Mouse (Mus musculus) embryonic facial prominence, embryonic 11.5 days (tissue): ENCODE results near the gene Alk. TPM values are rescaled to one million over a fixed set of nuclear protein-coding genes. Genes with fewer than 3 reads are reported as not detected.

Experiments used
- ATAC-seq: fragments of 200-750 bp; cut with Nextera tagmentation; replicated peaks from 2 replicates; pipeline ENCODE4 v1.8.0; 2017; ENCODE audit warnings: low read depth; ENCODE audit not compliant: insufficient number of reproducible peaks, low FRiP score, low TSS enrichment
- DNase-seq: peaks from one replicate; pipeline ENCODE4 v3.0.0-alpha.2; 2015; ENCODE audit warnings: low spot score
- H3K27ac ChIP-seq: fragments of 300-500 bp; sonication (generic); replicated peaks from 2 replicates; pipeline ENCODE4 v1.5.1; 2014; ENCODE audit warnings: mild to moderate bottlenecking, low read depth, low read length, control low read depth
- H3K27me3 ChIP-seq: fragments of 300-500 bp; sonication (generic); 2 replicates; pipeline ENCODE4 v1.6.1; 2014; ENCODE audit warnings: mild to moderate bottlenecking, low read length, moderate library complexity, mixed read lengths; ENCODE audit not compliant: control insufficient read depth, insufficient read depth
- H3K36me3 ChIP-seq: fragments of 300-500 bp; sonication (generic); replicated peaks from 2 replicates; pipeline ENCODE4 v1.6.1; 2014; ENCODE audit warnings: low read depth, mild to moderate bottlenecking, low read length, moderate library complexity, mixed read lengths; ENCODE audit not compliant: control insufficient read depth, insufficient read depth
- H3K4me1 ChIP-seq: fragments of 300-500 bp; sonication (generic); 2 replicates; pipeline ENCODE4 v1.6.1; 2014; ENCODE audit warnings: low read length, mixed read lengths; ENCODE audit not compliant: control insufficient read depth, insufficient read depth
- H3K4me2 ChIP-seq: fragments of 300-500 bp; sonication (generic); 2 replicates; pipeline ENCODE4 v1.6.1; 2014; ENCODE audit warnings: low read depth, mild to moderate bottlenecking, control low read depth, low read length, moderate library complexity
- H3K4me3 ChIP-seq: fragments of 300-500 bp; sonication (generic); 2 replicates; pipeline ENCODE4 v1.5.1; 2014; ENCODE audit warnings: low read depth, low read length, control low read depth
- H3K9ac ChIP-seq: fragments of 300-500 bp; sonication (generic); replicated peaks from 2 replicates; pipeline ENCODE4 v1.6.1; 2014; ENCODE audit warnings: mild to moderate bottlenecking, control low read depth, low read length
- H3K9me3 ChIP-seq: fragments of 300-500 bp; sonication (generic); replicated peaks from 2 replicates; pipeline ENCODE4 v1.6.1; 2016; ENCODE audit warnings: mild to moderate bottlenecking, low read length, inconsistent platforms, mixed read lengths; ENCODE audit not compliant: control insufficient read depth
- WGBS: fragments of 180-500 bp; shearing (Covaris S2); extraction: QIAGEN DNeasy Blood & Tissue Kit; methylation state at CpG from one replicate; pipeline ENCODE4 v1.1.7; 2014; 5-methylcytosine and 5-hydroxymethylcytosine counted together
- polyA plus RNA-seq: library from polyadenylated mRNA; unstranded; fragments of >200 nt; fragmentation: Nextera tagmentation; extraction: Ambion mirVana; gene quantifications from 2 replicates; pipeline ENCODE4 v1.2.1, GENCODE M21; 2014

Alk gene
- polyA plus RNA-seq, 1 experiment from 2014 or later = 0.38 TPM

GRCm38 (mm10) chr17:71869372-71870231 is 734.8 kb downstream of the Alk start:
- ATAC-seq = peak; percentile 84
- peak overlapping the region; percentile 88 for H3K4me2 ChIP-seq
- H3K9me3 ChIP-seq = no peaks in the 10 kb centered on the region
- H3K27me3 ChIP-seq = no peaks in the 10 kb centered on the region
- no peak overlapping the region for H3K27ac ChIP-seq
- peak overlapping the region; percentile 43 for H3K4me3 ChIP-seq
- H3K36me3 ChIP-seq = no peaks in the 10 kb centered on the region
- H3K4me1 ChIP-seq = peaks cover 3% of the 10 kb centered on the region
- peak; percentile 57 for DNase-seq
- H3K9ac ChIP-seq = peak overlapping the region; percentile 86
- WGBS = 5% methylated on average over 60 of the region's 60 CpGs

GRCm38 (mm10) chr17:71868828-71869227 is 735.6 kb downstream of the Alk start:
- ATAC-seq = no peak
- 85% methylated on average over 12 of the region's 12 CpGs for WGBS

GRCm38 (mm10) chr17:71867892-71868291 is 736.5 kb downstream of the Alk start:
- ATAC-seq (no peak), DNase-seq (no peak)
- 85% methylated on average over 2 of the region's 2 CpGs for WGBS
- Histone ChIP-seq H3K4me2 (no peak overlapping the region), H3K9ac (no peak overlapping the region), H3K4me1 (peaks cover 3% of the 10 kb centered on the region), H3K9me3 (no peaks in the 10 kb centered on the region), H3K4me3 (no peak overlapping the region), H3K27me3 (no peaks in the 10 kb centered on the region), H3K36me3 (no peaks in the 10 kb centered on the region), H3K27ac (no peak overlapping the region)

More at GRCm38 (mm10) chr17:71868828-71869227, 735.6 kb downstream of the Alk start:
- H3K4me2 ChIP-seq = no peak overlapping the region
- no peaks in the 10 kb centered on the region for H3K27me3 ChIP-seq
- no peak for DNase-seq
- H3K4me1 ChIP-seq = peaks cover 3% of the 10 kb centered on the region
- H3K36me3 ChIP-seq = no peaks in the 10 kb centered on the region
- no peak overlapping the region for H3K4me3 ChIP-seq
- no peak overlapping the region for H3K27ac ChIP-seq
- H3K9me3 ChIP-seq = no peaks in the 10 kb centered on the region
- no peak overlapping the region for H3K9ac ChIP-seq

GRCm38 (mm10) chr17:71865437-71865836 is 739.0 kb downstream of the Alk start:
- 57% methylated on average over 5 of the region's 5 CpGs for WGBS
- ATAC-seq (no peak), DNase-seq (peak; percentile 28)
- H3K27me3 ChIP-seq = no peaks in the 10 kb centered on the region
- H3K4me2 ChIP-seq = no peak overlapping the region
- H3K36me3 ChIP-seq = no peaks in the 10 kb centered on the region
- peaks cover 3% of the 10 kb centered on the region for H3K4me1 ChIP-seq
- H3K9me3 ChIP-seq = no peaks in the 10 kb centered on the region
- no peak overlapping the region for H3K27ac ChIP-seq
- no peak overlapping the region for H3K9ac ChIP-seq
- H3K4me3 ChIP-seq = no peak overlapping the region

- Histone ChIP-seq H3K27me3 (no peaks in the 10 kb centered on the region), H3K27ac (no peak overlapping the region), H3K9me3 (no peaks in the 10 kb centered on the region), H3K4me3 (no peak overlapping the region), H3K9ac (no peak overlapping the region), H3K4me2 (no peak overlapping the region), H3K36me3 (no peaks in the 10 kb centered on the region), H3K4me1 (no peaks in the 10 kb centered on the region)
- ATAC-seq (no peak), DNase-seq (no peak)
- 90% methylated on average over 8 of the region's 8 CpGs for WGBS
These were observed 740.4 kb downstream of the Alk start for GRCm38 (mm10) chr17:71864039-71864438.

GRCm38 (mm10) chr17:71862895-71863294 is 741.5 kb downstream of the Alk start:
- WGBS = 85% methylated on average over 4 of the region's 4 CpGs
- Histone ChIP-seq H3K4me2 (no peak overlapping the region), H3K9me3 (no peaks in the 10 kb centered on the region), H3K27ac (no peak overlapping the region), H3K27me3 (no peaks in the 10 kb centered on the region), H3K9ac (no peak overlapping the region), H3K36me3 (no peaks in the 10 kb centered on the region), H3K4me3 (no peak overlapping the region), H3K4me1 (no peaks in the 10 kb centered on the region)
- no peak for ATAC-seq
- DNase-seq = no peak

GRCm38 (mm10) chr17:71862184-71862583 is 742.2 kb downstream of the Alk start:
- Histone ChIP-seq H3K36me3 (no peaks in the 10 kb centered on the region), H3K9ac (no peak overlapping the region), H3K9me3 (no peaks in the 10 kb centered on the region), H3K4me1 (no peaks in the 10 kb centered on the region), H3K4me3 (no peak overlapping the region), H3K4me2 (no peak overlapping the region), H3K27ac (no peak overlapping the region), H3K27me3 (no peaks in the 10 kb centered on the region)
- WGBS = 83% methylated on average over 3 of the region's 3 CpGs
- no peak for DNase-seq
- ATAC-seq = no peak

- Histone ChIP-seq H3K4me2 (no peak overlapping the region), H3K36me3 (no peaks in the 10 kb centered on the region), H3K4me3 (no peak overlapping the region), H3K27me3 (no peaks in the 10 kb centered on the region), H3K27ac (no peak overlapping the region), H3K9ac (no peak overlapping the region), H3K9me3 (no peaks in the 10 kb centered on the region), H3K4me1 (no peaks in the 10 kb centered on the region)
- no peak for DNase-seq
- no peak for ATAC-seq
- WGBS = 88% methylated on average over 3 of the region's 3 CpGs
These were observed 772.5 kb downstream of the Alk start for GRCm38 (mm10) chr17:71831960-71832359.
